Mouse (Mus musculus) hindbrain, embryonic 15.5 days (tissue): ENCODE measurements at regions not wholly inside any gene's neighbourhood (a gene's known extent, or its start where the extent isn't known, plus 50 kb on each side); places are given as distances from the start of the nearest gene placed in this dataset.

Source experiments
- ATAC-seq: fragments of 200-750 bp; cut with Nextera tagmentation; 2 replicates; pipeline ENCODE4 v1.8.0; 2017; ENCODE audit warnings: low read depth, moderate number of reproducible peaks, moderate TSS enrichment; ENCODE audit not compliant: low FRiP score
- H3K27ac ChIP-seq: fragments of 300-500 bp; sonication (generic); replicated peaks from 2 replicates; pipeline ENCODE4 v1.5.1; 2015; ENCODE audit warnings: mild to moderate bottlenecking, inconsistent platforms
- H3K27me3 ChIP-seq: fragments of 300-500 bp; sonication (generic); 2 replicates; pipeline ENCODE4 v1.6.1; 2015; ENCODE audit warnings: control low read depth, inconsistent platforms
- H3K36me3 ChIP-seq: fragments of 300-500 bp; sonication (generic); 2 replicates; pipeline ENCODE4 v1.6.1; 2015; ENCODE audit warnings: control low read depth, inconsistent platforms
- H3K4me1 ChIP-seq: fragments of 300-500 bp; sonication (generic); replicated peaks from 2 replicates; pipeline ENCODE4 v1.6.1; 2015; ENCODE audit warnings: control low read depth, inconsistent platforms
- H3K4me2 ChIP-seq: fragments of 300-500 bp; sonication (generic); 2 replicates; pipeline ENCODE4 v1.6.1; 2015; ENCODE audit warnings: moderate library complexity, mild to moderate bottlenecking, inconsistent platforms
- H3K4me3 ChIP-seq: fragments of 300-500 bp; sonication (generic); 2 replicates; pipeline ENCODE4 v1.5.1; 2015; ENCODE audit warnings: mild to moderate bottlenecking, inconsistent platforms
- H3K9ac ChIP-seq: fragments of 300-500 bp; sonication (generic); 2 replicates; pipeline ENCODE4 v1.6.1; 2015; ENCODE audit warnings: inconsistent platforms
- H3K9me3 ChIP-seq: fragments of 300-500 bp; sonication (generic); 2 replicates; pipeline ENCODE4 v1.6.1; 2016; ENCODE audit warnings: control low read depth, inconsistent platforms
- WGBS: fragments of 180-500 bp; shearing (Covaris S2); methylation state at CpG from one replicate; pipeline ENCODE4 v1.1.7; 2015; 5-methylcytosine and 5-hydroxymethylcytosine counted together

DNA sequence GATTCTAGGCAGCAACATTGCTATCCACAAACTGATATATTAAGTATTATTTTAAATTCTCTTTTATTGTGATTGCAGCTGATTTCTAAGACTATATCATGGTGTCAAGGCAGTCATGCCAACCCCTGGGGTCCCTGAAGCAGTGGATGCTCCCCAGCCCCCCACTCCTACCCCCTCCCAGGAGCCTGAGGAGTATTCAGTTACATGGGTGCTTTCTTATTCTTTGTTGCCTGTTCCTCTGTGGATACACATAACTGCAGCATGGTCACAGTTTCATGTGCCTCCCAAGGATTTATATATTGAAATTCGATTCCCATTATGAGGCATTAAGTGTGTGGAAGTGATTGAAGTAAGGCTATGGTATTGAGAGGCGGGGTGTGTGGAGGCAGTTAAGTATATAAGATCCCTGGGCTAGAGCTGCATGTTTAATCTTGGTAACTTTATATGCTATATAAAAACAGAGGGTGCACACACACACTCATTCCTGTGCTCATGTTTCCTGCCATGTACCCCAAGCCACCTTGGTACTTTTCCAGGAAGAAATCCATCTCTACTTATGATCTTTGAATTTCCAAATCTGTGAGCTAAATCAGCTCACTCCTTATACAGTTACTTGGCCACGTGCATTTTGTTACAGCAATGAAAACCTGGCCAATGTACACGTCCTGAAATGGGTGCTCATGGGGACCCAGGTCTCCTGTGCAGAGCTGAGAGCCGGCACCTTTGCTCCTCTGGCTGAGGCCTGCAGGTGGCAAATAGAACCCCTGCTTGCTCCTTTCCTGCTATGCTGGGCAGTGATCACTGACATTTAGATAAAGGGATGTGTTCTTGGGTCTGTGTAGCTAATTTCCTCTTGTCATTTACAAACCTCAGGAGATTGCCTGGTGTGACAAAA, 259.0 kb downstream of the Nek10 start:
- H3K36me3 ChIP-seq, result no peaks in the 10 kb centered on the region
- peak; percentile 45; the same call in 1 of the 2 replicates for ATAC-seq
- H3K27me3 ChIP-seq, result no peaks in the 10 kb centered on the region
- no peaks in the 10 kb centered on the region; the same call in 1 of the 2 replicates for H3K4me1 ChIP-seq
- no peak overlapping the region for H3K4me3 ChIP-seq
- H3K9me3 ChIP-seq, result no peaks in the 10 kb centered on the region
- H3K9ac ChIP-seq, result no peak overlapping the region
- H3K27ac ChIP-seq, result no peak overlapping the region
- WGBS, result 67% methylated on average over 5 of the region's 5 CpGs
- no peak overlapping the region for H3K4me2 ChIP-seq

DNA sequence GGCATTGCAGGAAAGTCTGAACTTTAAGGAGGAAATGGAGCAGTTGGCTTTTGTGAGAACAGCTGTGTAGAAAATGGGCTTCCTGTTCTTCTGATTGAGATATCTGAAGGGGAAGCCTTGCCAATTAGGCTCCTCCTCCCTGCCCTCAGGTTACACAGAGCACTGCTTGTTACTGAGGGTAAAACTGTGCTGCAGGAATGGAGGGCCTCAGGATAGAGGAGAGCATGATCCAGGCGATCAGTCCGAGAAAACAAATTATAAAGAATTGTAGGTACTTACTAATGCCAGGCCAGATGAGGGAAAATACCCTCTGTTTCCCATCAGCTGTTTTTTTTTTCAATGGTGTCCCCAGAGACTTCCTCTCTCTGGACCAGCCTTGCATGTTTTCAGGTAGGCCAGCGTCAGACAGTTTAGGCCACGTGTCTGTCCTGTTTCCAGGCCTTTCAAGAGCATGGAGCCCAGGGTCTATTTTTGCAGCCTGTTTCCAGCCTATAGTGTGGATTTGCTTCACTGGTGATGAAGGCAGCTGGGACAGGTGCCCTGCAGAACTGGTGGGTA, 259.7 kb downstream of the Nek10 start:
- no peaks in the 10 kb centered on the region for H3K9me3 ChIP-seq
- peak; percentile 50 for ATAC-seq
- H3K9ac ChIP-seq, result no peak overlapping the region
- no peaks in the 10 kb centered on the region for H3K36me3 ChIP-seq
- no peak overlapping the region for H3K4me3 ChIP-seq
- H3K27ac ChIP-seq, result no peak overlapping the region
- WGBS, result 64% methylated on average over 4 of the region's 4 CpGs
- H3K27me3 ChIP-seq, result no peaks in the 10 kb centered on the region
- no peak overlapping the region for H3K4me2 ChIP-seq
- H3K4me1 ChIP-seq, result no peaks in the 10 kb centered on the region; the same call in 1 of the 2 replicates

DNA sequence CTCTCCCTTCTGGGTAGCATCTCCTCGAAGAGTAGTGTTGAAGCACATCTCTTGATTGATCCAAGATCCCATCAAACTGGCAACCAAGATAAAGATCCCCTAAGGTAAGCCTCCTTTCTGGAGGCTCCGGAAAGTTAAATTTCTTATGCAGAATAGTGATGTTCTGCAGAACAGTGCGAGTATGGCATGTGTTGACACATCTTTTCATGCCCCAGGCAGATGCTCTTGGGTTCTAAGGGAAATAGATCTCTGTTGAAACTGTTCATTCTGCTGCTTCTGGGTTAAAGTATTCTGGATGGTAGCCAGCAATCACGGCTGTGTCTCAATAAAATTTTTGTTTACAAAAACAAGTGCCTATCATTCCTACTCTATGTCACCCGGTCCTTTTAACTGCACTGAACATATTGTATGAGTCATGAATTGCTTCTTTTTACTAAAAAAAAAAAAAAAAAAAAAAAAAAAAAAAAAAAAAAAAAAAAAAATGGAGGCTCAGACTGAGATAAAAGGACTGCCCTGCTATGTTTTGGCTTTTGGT, 261.8 kb downstream of the Nek10 start:
- no peak for ATAC-seq
- H3K4me2 ChIP-seq, result no peak overlapping the region
- H3K4me3 ChIP-seq, result no peak overlapping the region
- H3K9ac ChIP-seq, result no peak overlapping the region
- no peaks in the 10 kb centered on the region; the same call in 1 of the 2 replicates for H3K4me1 ChIP-seq
- no peaks in the 10 kb centered on the region for H3K9me3 ChIP-seq
- WGBS, result 74% methylated on average over 5 of the region's 5 CpGs
- no peaks in the 10 kb centered on the region for H3K27me3 ChIP-seq
- no peak overlapping the region for H3K27ac ChIP-seq
- H3K36me3 ChIP-seq, result no peaks in the 10 kb centered on the region

DNA sequence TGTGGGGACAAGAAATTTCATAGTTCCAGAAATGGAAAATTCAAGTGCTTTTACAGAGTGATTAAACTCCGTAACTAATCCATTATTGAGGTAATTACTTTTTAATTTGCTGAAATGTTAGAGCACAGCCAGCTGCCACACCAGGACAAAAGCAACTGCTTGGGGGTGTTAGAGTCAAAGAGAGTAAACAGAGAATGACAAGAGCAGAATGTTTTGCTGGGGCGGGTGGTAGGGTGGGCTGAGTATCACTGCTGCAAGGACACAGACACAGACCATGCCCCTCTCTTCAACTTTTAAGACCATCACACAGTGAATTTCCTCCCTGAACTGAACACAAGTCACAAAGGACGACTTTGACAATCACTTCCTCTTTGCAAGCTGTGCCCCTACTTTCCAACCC, 272.7 kb downstream of the Nek10 start:
- Histone ChIP-seq H3K9me3 (no peaks in the 10 kb centered on the region), H3K9ac (no peak overlapping the region), H3K27ac (no peak overlapping the region), H3K4me1 (no peaks in the 10 kb centered on the region), H3K4me3 (no peak overlapping the region), H3K4me2 (no peak overlapping the region), H3K27me3 (no peaks in the 10 kb centered on the region), H3K36me3 (no peaks in the 10 kb centered on the region)
- WGBS, result 37% methylated on average over 3 of the region's 3 CpGs
- 0 out of 2 replicates have a peak, but pooled peaks have one; percentile 38 for ATAC-seq

DNA sequence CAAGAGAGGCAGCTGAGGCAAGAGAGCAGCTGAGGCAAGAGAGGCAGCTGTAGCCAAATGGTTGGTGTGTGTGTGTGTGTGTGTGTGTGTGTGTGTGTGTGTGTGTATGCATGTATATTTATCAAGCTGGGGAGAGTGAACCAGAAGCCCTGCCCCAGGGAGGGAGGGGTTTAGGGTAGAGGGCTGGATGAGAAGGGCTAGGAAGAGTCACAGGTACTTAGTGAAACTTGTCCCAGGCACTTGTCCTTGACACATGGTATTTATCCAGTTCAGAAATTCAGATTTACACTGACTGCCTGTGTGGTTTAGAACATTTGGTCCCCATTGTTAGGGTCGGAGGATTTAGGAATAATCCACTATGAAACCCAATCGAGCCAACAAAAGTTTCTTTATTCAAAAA, 279.7 kb downstream of the Nek10 start:
- 82% methylated on average over 2 of the region's 2 CpGs for WGBS
- no peak overlapping the region for H3K4me2 ChIP-seq
- H3K4me3 ChIP-seq, result no peak overlapping the region
- H3K4me1 ChIP-seq, result no peaks in the 10 kb centered on the region
- H3K9me3 ChIP-seq, result no peaks in the 10 kb centered on the region
- H3K27ac ChIP-seq, result no peak overlapping the region
- H3K27me3 ChIP-seq, result no peaks in the 10 kb centered on the region
- no peak overlapping the region for H3K9ac ChIP-seq
- no peaks in the 10 kb centered on the region for H3K36me3 ChIP-seq
- no peak for ATAC-seq

DNA sequence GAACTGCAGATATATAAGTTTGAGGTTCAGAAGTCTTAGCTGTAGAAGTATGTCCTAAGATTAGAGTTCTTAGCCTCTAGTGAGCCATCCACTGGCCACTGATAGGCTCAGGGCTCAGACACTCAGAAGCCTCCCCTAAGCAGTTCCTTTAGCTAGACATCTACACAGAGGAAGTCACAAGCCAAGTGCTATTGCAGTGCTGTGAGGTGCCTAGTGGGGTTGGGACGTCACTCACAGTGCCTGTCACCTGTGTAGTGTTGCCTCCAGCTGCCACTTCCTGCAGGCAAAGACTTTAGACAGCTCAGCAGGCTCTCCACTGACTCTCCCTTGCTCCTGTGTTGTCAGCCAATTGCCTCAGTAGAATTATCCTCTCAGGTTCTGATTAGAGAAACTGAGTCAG, 280.6 kb downstream of the Nek10 start:
- WGBS, result 68% methylated on average over 1 of the region's 1 CpGs
- Histone ChIP-seq H3K9ac (no peak overlapping the region), H3K27me3 (no peaks in the 10 kb centered on the region), H3K36me3 (no peaks in the 10 kb centered on the region), H3K27ac (no peak overlapping the region), H3K9me3 (no peaks in the 10 kb centered on the region), H3K4me3 (no peak overlapping the region), H3K4me2 (no peak overlapping the region), H3K4me1 (no peaks in the 10 kb centered on the region)
- no peak for ATAC-seq

DNA sequence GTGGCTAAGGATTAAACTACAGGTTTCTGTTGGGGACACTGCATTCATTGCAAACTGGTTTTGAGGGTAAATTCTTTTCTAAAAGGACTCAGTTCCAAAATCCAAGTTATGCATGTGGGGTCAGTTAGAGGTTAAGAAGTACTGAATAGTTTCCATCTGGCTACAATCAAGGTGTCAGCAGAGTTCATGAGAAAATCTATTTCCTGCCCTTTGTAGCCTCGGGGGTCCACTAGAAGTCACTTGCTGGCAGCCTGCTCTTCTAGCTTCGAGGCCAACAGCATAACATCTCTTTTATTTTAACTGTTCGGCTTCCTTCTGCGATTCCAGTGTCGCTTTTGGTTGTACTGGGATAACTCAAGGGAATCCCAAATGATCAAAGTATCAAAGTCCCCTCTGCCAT, 283.8 kb downstream of the Nek10 start:
- 74% methylated on average over 5 of the region's 5 CpGs for WGBS
- no peak overlapping the region for H3K4me2 ChIP-seq
- ATAC-seq, result no peak

DNA sequence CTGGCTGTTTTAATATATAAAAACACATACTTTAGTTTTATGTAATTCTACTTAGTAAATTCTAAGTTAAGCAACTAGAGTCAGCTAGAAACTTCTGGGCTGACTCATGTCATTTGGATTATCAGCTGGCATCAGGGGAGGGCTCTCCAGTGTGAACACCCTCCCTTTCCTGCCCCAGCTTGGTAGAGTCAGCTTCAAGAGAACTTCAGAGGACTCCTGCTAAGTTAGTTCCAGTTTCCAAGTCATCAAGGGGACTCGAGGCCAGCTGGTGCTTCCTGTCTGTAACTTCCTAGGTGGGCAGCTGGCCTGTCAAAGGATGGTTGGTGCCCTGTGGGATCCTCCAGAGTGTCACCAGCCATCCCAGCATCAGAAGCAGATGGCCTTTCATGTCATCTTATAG, 293.6 kb downstream of the Nek10 start:
- H3K9me3 ChIP-seq, result no peaks in the 10 kb centered on the region
- ATAC-seq, result no peak
- no peaks in the 10 kb centered on the region for H3K27me3 ChIP-seq
- H3K27ac ChIP-seq, result no peak overlapping the region
- H3K4me1 ChIP-seq, result no peaks in the 10 kb centered on the region
- H3K4me3 ChIP-seq, result no peak overlapping the region
- H3K4me2 ChIP-seq, result no peak overlapping the region
- no peaks in the 10 kb centered on the region for H3K36me3 ChIP-seq
- WGBS, result 59% methylated on average over 1 of the region's 1 CpGs
- H3K9ac ChIP-seq, result no peak overlapping the region

More for the DNA sequence above, 283.8 kb downstream of the Nek10 start:
- H3K9ac ChIP-seq, result no peak overlapping the region
- no peak overlapping the region for H3K27ac ChIP-seq
- no peaks in the 10 kb centered on the region for H3K27me3 ChIP-seq
- H3K9me3 ChIP-seq, result no peaks in the 10 kb centered on the region
- no peak overlapping the region for H3K4me3 ChIP-seq
- H3K4me1 ChIP-seq, result no peaks in the 10 kb centered on the region
- H3K36me3 ChIP-seq, result no peaks in the 10 kb centered on the region

DNA sequence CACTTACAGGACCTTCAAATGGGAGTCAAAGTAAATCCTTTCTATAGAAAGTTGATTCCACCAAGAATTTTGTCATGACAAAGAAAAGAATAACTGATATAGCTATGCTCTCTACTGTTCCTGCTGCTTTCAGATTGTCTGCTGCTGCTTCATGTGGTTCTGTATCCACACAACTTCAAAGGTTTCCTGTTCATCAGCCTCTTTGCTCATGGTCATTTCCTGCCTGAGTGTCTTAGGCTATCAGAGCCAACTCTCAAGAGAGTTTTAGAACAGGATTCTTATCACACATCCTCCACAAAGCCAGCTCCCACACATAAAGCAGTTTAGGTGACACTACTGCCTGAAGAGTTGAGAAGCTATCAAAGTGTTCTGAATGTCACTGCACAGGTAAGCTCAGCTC, 296.7 kb downstream of the Nek10 start:
- no peaks in the 10 kb centered on the region for H3K36me3 ChIP-seq
- H3K27me3 ChIP-seq, result no peaks in the 10 kb centered on the region
- no peak overlapping the region for H3K27ac ChIP-seq
- no peak for ATAC-seq
- no peaks in the 10 kb centered on the region for H3K9me3 ChIP-seq
- H3K4me3 ChIP-seq, result no peak overlapping the region
- H3K9ac ChIP-seq, result no peak overlapping the region
- no peaks in the 10 kb centered on the region for H3K4me1 ChIP-seq
- no peak overlapping the region for H3K4me2 ChIP-seq

DNA sequence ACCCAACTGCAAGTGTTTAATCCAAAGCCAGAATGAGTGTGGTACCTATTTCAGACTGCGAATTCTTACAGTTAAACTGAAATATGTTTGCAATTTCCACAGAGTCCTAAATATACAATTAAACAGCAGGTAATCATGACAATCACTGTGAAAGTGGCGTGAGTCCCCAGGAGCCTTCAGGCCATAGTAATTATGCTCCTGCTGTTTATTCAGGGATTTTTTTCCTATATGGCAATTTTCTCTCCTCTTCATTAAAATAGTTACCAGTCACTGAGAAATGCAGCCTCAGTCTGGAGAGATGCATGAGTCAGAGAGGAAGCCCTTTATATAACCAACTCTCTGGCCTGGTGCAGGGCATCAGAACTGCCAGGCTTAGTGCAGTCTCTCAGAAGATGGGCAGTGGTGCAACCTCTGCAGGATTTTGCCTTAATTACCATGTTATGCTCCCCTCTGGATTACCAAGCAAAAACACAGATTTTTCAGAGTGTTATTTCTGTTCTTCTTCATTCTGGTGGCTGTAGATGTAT, 304.6 kb downstream of the Nek10 start:
- Histone ChIP-seq H3K27me3 (no peaks in the 10 kb centered on the region), H3K27ac (no peak overlapping the region), H3K4me3 (no peak overlapping the region), H3K9me3 (no peaks in the 10 kb centered on the region), H3K36me3 (no peaks in the 10 kb centered on the region), H3K4me1 (no peaks in the 10 kb centered on the region), H3K9ac (no peak overlapping the region), H3K4me2 (no peak overlapping the region)
- WGBS, result 61% methylated on average over 2 of the region's 2 CpGs
- no peak for ATAC-seq

DNA sequence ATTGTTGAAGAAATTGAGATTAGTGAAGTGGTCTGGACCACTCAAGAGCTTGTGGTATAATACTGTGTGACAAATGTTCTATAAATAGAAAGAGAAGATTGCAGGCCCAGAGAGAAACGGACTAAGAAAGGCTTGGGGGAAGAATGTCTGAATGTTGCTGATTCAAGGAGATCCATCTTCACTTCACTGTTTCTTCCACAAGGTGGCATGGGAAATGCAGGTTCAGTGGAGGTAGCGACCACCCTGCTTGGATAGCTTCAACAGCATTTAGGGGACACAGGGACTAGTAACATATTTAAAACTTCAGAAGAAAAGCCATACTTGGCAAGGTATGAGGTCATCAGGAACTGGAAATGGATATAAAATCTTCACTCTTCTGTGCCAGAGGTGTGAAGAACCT, 316.5 kb downstream of the Nek10 start:
- Histone ChIP-seq H3K27me3 (no peaks in the 10 kb centered on the region), H3K4me2 (no peak overlapping the region), H3K9ac (no peak overlapping the region), H3K9me3 (no peaks in the 10 kb centered on the region), H3K27ac (no peak overlapping the region), H3K4me1 (no peaks in the 10 kb centered on the region), H3K36me3 (no peaks in the 10 kb centered on the region), H3K4me3 (no peak overlapping the region)
- WGBS, result 77% methylated on average over 2 of the region's 2 CpGs
- no peak for ATAC-seq

DNA sequence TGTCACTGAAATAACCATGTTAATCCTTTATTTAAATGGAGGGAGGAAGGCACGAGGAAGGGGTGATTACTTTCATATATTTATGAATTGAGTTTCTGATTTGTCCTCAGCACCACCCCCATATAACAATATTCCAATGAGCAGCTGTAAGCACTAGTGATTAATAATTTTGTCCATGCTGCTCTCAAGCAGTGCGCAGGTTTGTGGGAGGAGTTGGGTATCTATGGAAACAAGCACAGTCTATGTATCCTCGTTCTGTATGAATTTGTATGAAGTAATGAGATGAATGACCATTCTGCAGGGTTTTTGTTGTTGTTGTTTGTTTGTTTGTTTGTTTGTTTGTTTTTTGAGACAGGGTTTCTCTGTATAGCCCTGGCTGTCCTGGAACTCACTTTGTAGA, 310.6 kb downstream of the Lrrc3b start:
- no peak overlapping the region for H3K4me2 ChIP-seq
- no peak overlapping the region for H3K4me3 ChIP-seq
- no peaks in the 10 kb centered on the region for H3K9me3 ChIP-seq
- no peak overlapping the region for H3K9ac ChIP-seq
- H3K27ac ChIP-seq, result no peak overlapping the region
- no peaks in the 10 kb centered on the region for H3K27me3 ChIP-seq
- H3K36me3 ChIP-seq, result no peaks in the 10 kb centered on the region
- 78% methylated on average over 3 of the region's 3 CpGs for WGBS
- no peaks in the 10 kb centered on the region for H3K4me1 ChIP-seq
- no peak for ATAC-seq
